Mouse (Mus musculus): Measurements from ENCODE around the gene E4f1.

GRCm38 (mm10) chr17:24429201-24429983 lies 40.7 kb downstream of the E4f1 start:
- TF ChIP-seq CTCF (IDR thresholded peaks at IDR 0.05; ENCODE audit: low read depth) (no peak), EP300 (IDR thresholded peaks at IDR 0.05; ENCODE audit: low read depth) (no peak)

All from liver, embryonic 14.5 days (tissue).